Mouse (Mus musculus) forebrain, embryonic 11.5 days (tissue): ENCODE results near the gene Rims1. TPM values are rescaled to one million over a fixed set of nuclear protein-coding genes. Genes with fewer than 3 reads are reported as not detected.
A peak's percentile ranks its signal among the peaks of the same experiment; 100 is the strongest.

Experiments
- ATAC-seq: fragments of 200-750 bp; cut with Nextera tagmentation; replicated peaks from 2 replicates; pipeline ENCODE4 v1.8.0; 2017; ENCODE audit warnings: moderate TSS enrichment; ENCODE audit not compliant: low FRiP score
- DNase-seq: peaks from one replicate; pipeline ENCODE4 v3.0.0-alpha.2; 2017; ENCODE audit warnings: low spot score
- H3K27ac ChIP-seq: fragments of 300-500 bp; sonication (generic); 2 replicates; pipeline ENCODE4 v1.5.1; 2014; ENCODE audit warnings: low read depth, low read length
- H3K27me3 ChIP-seq: fragments of 300-500 bp; sonication (generic); 2 replicates; pipeline ENCODE4 v1.6.1; 2014; ENCODE audit warnings: mild to moderate bottlenecking, low read length, mixed read lengths; ENCODE audit not compliant: control insufficient read depth, insufficient read depth
- H3K36me3 ChIP-seq: fragments of 300-500 bp; sonication (generic); 2 replicates; pipeline ENCODE4 v1.6.1; 2014; ENCODE audit warnings: mild to moderate bottlenecking, low read length, moderate library complexity, mixed read lengths; ENCODE audit not compliant: control insufficient read depth, insufficient read depth
- H3K4me1 ChIP-seq: fragments of 300-500 bp; sonication (generic); replicated peaks from 2 replicates; pipeline ENCODE4 v1.6.1; 2014; ENCODE audit warnings: low read length, mixed read lengths; ENCODE audit not compliant: control insufficient read depth, insufficient read depth
- H3K4me2 ChIP-seq: fragments of 300-500 bp; sonication (generic); 2 replicates; pipeline ENCODE4 v1.6.1; 2014; ENCODE audit warnings: low read depth, mild to moderate bottlenecking, low read length, moderate library complexity, mixed read lengths; ENCODE audit not compliant: severe bottlenecking
- H3K4me3 ChIP-seq: fragments of 300-500 bp; sonication (generic); 2 replicates; pipeline ENCODE4 v1.5.1; 2014; ENCODE audit warnings: low read depth, low read length
- H3K9ac ChIP-seq: fragments of 300-500 bp; sonication (generic); 2 replicates; pipeline ENCODE4 v1.6.1; 2014; ENCODE audit warnings: low read length
- H3K9me3 ChIP-seq: fragments of 300-500 bp; sonication (generic); 2 replicates; pipeline ENCODE4 v1.6.1; 2016; ENCODE audit warnings: low read length, mixed read lengths; ENCODE audit not compliant: control insufficient read depth
- WGBS: fragments of 180-500 bp; shearing (Covaris S2); extraction: QIAGEN DNeasy Blood & Tissue Kit; methylation state at CpG from one replicate; pipeline ENCODE4 v1.1.7; 2014; 5-methylcytosine and 5-hydroxymethylcytosine counted together
- polyA plus RNA-seq: library from polyadenylated mRNA; unstranded; fragments of >200 nt; fragmentation: Nextera tagmentation; extraction: Ambion mirVana; gene quantifications from 2 replicates; pipeline ENCODE4 v1.2.1, GENCODE M21; 2014

Rims1 gene
- polyA plus RNA-seq = 3.1 and 3.2 TPM in 2 replicates

DNA sequence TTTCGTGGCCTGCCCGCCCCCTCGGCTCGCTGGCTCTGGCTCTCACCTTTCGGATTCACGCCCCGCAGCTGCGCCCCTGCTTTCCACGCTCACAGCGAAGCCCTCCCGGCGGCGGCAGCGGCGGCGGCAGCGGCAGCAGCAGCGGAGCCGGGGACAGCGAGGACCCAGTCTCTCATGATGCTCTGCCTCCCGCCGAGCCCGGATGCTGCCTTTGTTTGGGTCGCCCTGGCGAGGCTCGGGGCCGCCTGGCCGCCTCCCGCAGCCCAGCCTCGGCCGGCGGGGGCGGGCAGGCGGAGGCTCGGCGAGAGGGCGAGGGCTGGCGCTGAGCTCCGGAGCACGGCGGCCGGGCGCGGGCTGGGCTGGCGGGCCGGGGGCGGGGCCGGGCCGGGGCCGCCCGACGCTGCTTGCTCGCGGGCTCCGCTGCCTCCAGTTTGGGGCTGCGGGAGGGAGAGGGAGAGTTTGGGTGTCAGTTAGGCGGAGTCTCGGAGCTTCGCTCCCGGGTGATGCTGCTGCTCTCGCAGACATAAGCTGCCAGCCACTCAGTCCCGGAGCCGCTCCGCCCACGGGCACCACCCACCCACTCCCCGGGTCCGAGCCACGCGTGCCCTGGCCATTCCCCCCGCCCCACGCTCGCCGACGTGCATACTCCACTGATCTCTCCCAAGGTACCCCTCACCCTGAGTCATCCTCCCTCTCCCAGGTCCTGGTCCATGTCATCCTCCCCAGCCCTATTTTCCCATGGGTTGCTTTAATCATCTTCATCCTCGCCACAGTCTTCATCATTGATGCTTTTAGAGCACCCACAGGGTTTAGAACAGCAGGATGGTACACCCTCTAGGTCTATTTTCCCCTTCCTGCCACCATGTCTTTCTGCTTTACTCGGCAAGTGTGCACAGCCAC lies at the start of gene Rims1:
TSS of gene Rims1 (minus strand) at position 269 of the 900 bp plus-strand sequence.
- peak within 1 kb of the TSS; percentile 82 for H3K9ac ChIP-seq

GRCm38 (mm10) chr1:22806626-22807096 lies 867 bp upstream of the Rims1 start:
- peak overlapping the region; percentile 82 for H3K9ac ChIP-seq
- 0 out of 2 replicates have a peak, but pooled peaks cover 3% of the 10 kb centered on the region for H3K4me1 ChIP-seq
- H3K4me2 ChIP-seq = peak overlapping the region; percentile 84
- peaks cover 4% of the 10 kb centered on the region; the same call in 1 of the 2 replicates for H3K27me3 ChIP-seq
- H3K9me3 ChIP-seq = no peaks in the 10 kb centered on the region
- no peaks in the 10 kb centered on the region for H3K36me3 ChIP-seq
- ATAC-seq (no peak), DNase-seq (peak; percentile 44)
- 25% methylated on average over 8 of the region's 8 CpGs for WGBS
- no peak overlapping the region for H3K27ac ChIP-seq
- peak overlapping the region; percentile 66 for H3K4me3 ChIP-seq

More for the DNA sequence above, at the start of gene Rims1:
- H3K4me3 ChIP-seq = peak within 1 kb of the TSS; percentile 66
- H3K4me2 ChIP-seq = peak within 1 kb of the TSS; percentile 84
- peaks cover 4% of the 10 kb centered on the region; the same call in 1 of the 2 replicates for H3K27me3 ChIP-seq
- ATAC-seq = peak; percentile 93
- WGBS = under 1% methylated on average over 68 of the region's 76 CpGs
- H3K9me3 ChIP-seq = no peaks in the 10 kb centered on the region
- 0 out of 2 replicates have a peak, but pooled peaks cover 3% of the 10 kb centered on the region for H3K4me1 ChIP-seq
- peak; percentile 83 for DNase-seq
- no peaks in the 10 kb centered on the region for H3K36me3 ChIP-seq
- H3K27ac ChIP-seq = no peak within 1 kb of the TSS

- Histone ChIP-seq H3K4me1 (0 out of 2 replicates have a peak, but pooled peaks cover 3% of the 10 kb centered on the region), H3K36me3 (no peaks in the 10 kb centered on the region), H3K27ac (no peak overlapping the region), H3K4me2 (peak overlapping the region; percentile 84), H3K27me3 (peaks cover 4% of the 10 kb centered on the region; the same call in 1 of the 2 replicates), H3K9me3 (no peaks in the 10 kb centered on the region), H3K9ac (peak overlapping the region; percentile 82), H3K4me3 (peak overlapping the region; percentile 66)
- ATAC-seq (peak; percentile 64), DNase-seq (peak; percentile 72)
- WGBS = 7% methylated on average over 15 of the region's 15 CpGs
Observed at GRCm38 (mm10) chr1:22805025-22805725, 619 bp downstream of the Rims1 start.

GRCm38 (mm10) chr1:22804148-22804885 lies 1.5 kb downstream of the Rims1 start:
- no peak overlapping the region for H3K4me3 ChIP-seq
- WGBS = 75% methylated on average over 4 of the region's 4 CpGs
- DNase-seq = no peak

DNA sequence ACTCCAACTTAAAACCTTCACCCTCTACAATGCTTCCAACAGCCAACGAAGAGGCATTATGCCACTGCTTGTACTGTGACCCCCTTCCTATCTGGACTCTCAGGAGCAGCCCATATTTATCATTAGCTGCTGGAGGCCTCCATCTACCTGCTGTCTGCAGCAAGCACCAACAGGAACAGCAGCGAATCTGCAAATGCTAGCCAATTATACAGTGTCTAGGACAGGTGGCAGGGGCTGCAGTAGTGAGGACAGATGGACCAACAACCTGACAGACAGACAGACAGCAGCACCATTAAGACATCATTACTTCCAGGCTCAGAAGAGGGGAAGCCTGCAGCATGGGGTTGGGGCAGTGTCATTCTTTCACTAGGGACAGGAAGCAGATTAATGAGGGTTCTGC lies 2.3 kb downstream of the Rims1 start:
- H3K4me2 ChIP-seq = no peak overlapping the region
- H3K27ac ChIP-seq = no peak overlapping the region
- ATAC-seq (no peak), DNase-seq (no peak)
- no peaks in the 10 kb centered on the region for H3K36me3 ChIP-seq
- no peaks in the 10 kb centered on the region for H3K9me3 ChIP-seq
- 84% methylated on average over 2 of the region's 2 CpGs for WGBS
- peaks cover 4% of the 10 kb centered on the region; the same call in 1 of the 2 replicates for H3K27me3 ChIP-seq
- no peak overlapping the region for H3K9ac ChIP-seq
- H3K4me1 ChIP-seq = 0 out of 2 replicates have a peak, but pooled peaks cover 3% of the 10 kb centered on the region
- no peak overlapping the region for H3K4me3 ChIP-seq

More at GRCm38 (mm10) chr1:22804148-22804885, 1.5 kb downstream of the Rims1 start:
- Histone ChIP-seq H3K9ac (no peak overlapping the region), H3K9me3 (no peaks in the 10 kb centered on the region), H3K27me3 (peaks cover 4% of the 10 kb centered on the region; the same call in 1 of the 2 replicates), H3K4me2 (no peak overlapping the region), H3K4me1 (0 out of 2 replicates have a peak, but pooled peaks cover 3% of the 10 kb centered on the region), H3K27ac (no peak overlapping the region), H3K36me3 (no peaks in the 10 kb centered on the region)
- ATAC-seq = no peak

DNA sequence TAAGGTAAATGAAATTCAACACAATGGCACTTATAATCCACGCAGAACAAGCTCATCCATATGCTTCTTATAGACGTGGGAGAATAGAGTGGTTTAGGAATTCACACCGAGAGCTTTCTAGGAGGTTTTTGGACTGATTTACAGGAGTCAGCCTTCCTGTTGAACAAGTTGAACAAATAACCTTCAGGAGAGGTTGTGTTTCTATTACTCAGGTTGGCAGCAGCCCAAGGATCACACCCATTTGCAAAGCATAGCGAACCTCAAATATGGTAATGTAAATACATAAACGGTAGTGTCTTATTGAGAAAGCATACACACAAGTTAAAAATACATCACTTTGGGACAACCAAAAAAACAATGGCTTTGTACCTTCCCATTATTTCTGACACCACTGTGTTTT lies 5.5 kb downstream of the Rims1 start:
- Histone ChIP-seq H3K4me2 (no peak overlapping the region), H3K27ac (no peak overlapping the region), H3K27me3 (no peaks in the 10 kb centered on the region), H3K9me3 (no peaks in the 10 kb centered on the region), H3K36me3 (no peaks in the 10 kb centered on the region), H3K4me1 (no peaks in the 10 kb centered on the region), H3K9ac (no peak overlapping the region), H3K4me3 (no peak overlapping the region)
- WGBS = 91% methylated on average over 5 of the region's 5 CpGs
- ATAC-seq = no peak
- no peak for DNase-seq

- no peak overlapping the region for H3K27ac ChIP-seq
- no peaks in the 10 kb centered on the region for H3K27me3 ChIP-seq
- H3K9me3 ChIP-seq = no peaks in the 10 kb centered on the region
- H3K4me1 ChIP-seq = no peaks in the 10 kb centered on the region
- no peaks in the 10 kb centered on the region for H3K36me3 ChIP-seq
- 78% methylated on average over 5 of the region's 5 CpGs for WGBS
- no peak for ATAC-seq
- no peak overlapping the region for H3K9ac ChIP-seq
- DNase-seq = no peak
- no peak overlapping the region for H3K4me3 ChIP-seq
- H3K4me2 ChIP-seq = no peak overlapping the region
Observed at GRCm38 (mm10) chr1:22797091-22797490, 8.7 kb downstream of the Rims1 start.
